10 mouse cellular contexts compared by ENCODE assay signal in genomic region chr2:116059661-116060060, GRCm38 (mm10). TPM values are rescaled to one million over a fixed set of nuclear protein-coding genes. Genes with fewer than 3 reads are reported as not detected.
A peak's percentile ranks its signal among the peaks of the same experiment; 100 is the strongest.
DNase-seq lines count a peak whose midpoint lies in the region; ATAC-seq and TF ChIP-seq lines count a peak whose summit lies in the region.
"Had no signal": no experiment of that assay in that cellular context is flagged by ENCODE, and none has a peak within 500 bp of the region (broad histone marks: within the 10 kb centered on the region; RNA-seq: fewer than 3 reads in every experiment).

No protein-coding gene starts in this region.

- H3K4me3 ChIP-seq in heart, postnatal 0 days (ENCODE audit: low read depth, low read length) = peak overlapping the region; percentile 85; the same call in 1 of the 2 replicates
- peak overlapping the region; percentile 89 for H3K4me3 ChIP-seq in embryonic facial prominence, embryonic 10.5 days
- peak overlapping the region; percentile 68 for H3K4me3 ChIP-seq in hindbrain, embryonic 15.5 days
- H3K4me3 ChIP-seq in neural tube, embryonic 12.5 days = peak overlapping the region; percentile 82; the same call in 1 of the 2 replicates

- no peaks in the 10 kb centered on the region for H3K27me3 ChIP-seq in heart, postnatal 0 days (ENCODE audit: control insufficient read depth, insufficient read depth, low read length)
- peaks cover 36% of the 10 kb centered on the region for H3K27me3 ChIP-seq in embryonic facial prominence, embryonic 10.5 days (replicated peaks; ENCODE audit: low read depth, poor library complexity, severe bottlenecking)
- H3K27me3 ChIP-seq in hindbrain, embryonic 15.5 days = no peaks in the 10 kb centered on the region
- no peaks in the 10 kb centered on the region for H3K27me3 ChIP-seq in neural tube, embryonic 12.5 days (replicated peaks)
- H3K27me3 ChIP-seq: CH12.LX had no signal

- no peaks in the 10 kb centered on the region for H3K9me3 ChIP-seq in heart, postnatal 0 days (replicated peaks; ENCODE audit: control insufficient read depth, low read length)
- no peaks in the 10 kb centered on the region for H3K9me3 ChIP-seq in embryonic facial prominence, embryonic 10.5 days
- no peaks in the 10 kb centered on the region for H3K9me3 ChIP-seq in hindbrain, embryonic 15.5 days
- no peaks in the 10 kb centered on the region for H3K9me3 ChIP-seq in neural tube, embryonic 12.5 days

- ATAC-seq in heart, postnatal 0 days (ENCODE audit: insufficient read depth, low read depth) = no peak
- no peak for ATAC-seq in hindbrain, embryonic 15.5 days (ENCODE audit: low FRiP score, low read depth)
- no peak for ATAC-seq in neural tube, embryonic 12.5 days (ENCODE audit: low FRiP score, low read depth)

- TF ChIP-seq EP300 in heart, postnatal 0 days (IDR thresholded peaks at IDR 0.05; ENCODE audit: low read depth) = no peak

- DNase-seq in heart, postnatal 0 days (ENCODE audit: low spot score) = no peak
- DNase-seq in heart, postnatal 25 days (ENCODE audit: low spot score) = no peak
- DNase-seq in embryonic facial prominence, embryonic 10.5 days (ENCODE audit: low spot score) = no peak
- no peak for DNase-seq in urinary bladder, postnatal 10 days (ENCODE audit: low spot score)
- DNase-seq in cerebellum, adult 9-10 months = no peak
- no peak for DNase-seq in frontal cortex, postnatal 25 days (ENCODE audit: low spot score in 2 of 2)
- DNase-seq: lung, adult 2 months had no signal

- H3K4me1 ChIP-seq in heart, postnatal 0 days (ENCODE audit: control insufficient read depth, insufficient read depth) = peaks cover 19% of the 10 kb centered on the region
- H3K4me1 ChIP-seq in embryonic facial prominence, embryonic 10.5 days = peaks cover 66% of the 10 kb centered on the region
- peaks cover 31% of the 10 kb centered on the region for H3K4me1 ChIP-seq in hindbrain, embryonic 15.5 days (replicated peaks)
- peaks cover 58% of the 10 kb centered on the region for H3K4me1 ChIP-seq in neural tube, embryonic 12.5 days

- H3K4me2 ChIP-seq in heart, postnatal 0 days (ENCODE audit: low read depth, low read length) = peak overlapping the region; percentile 86; the same call in 1 of the 2 replicates
- H3K4me2 ChIP-seq in hindbrain, embryonic 15.5 days = peak overlapping the region; percentile 73
- peak overlapping the region; percentile 87 for H3K4me2 ChIP-seq in neural tube, embryonic 12.5 days (replicated peaks)

- intact Hi-C loops in heart, postnatal 25 days (cut with DNase I) = loop anchor here (10.0 kb wide), 1 partner anchor 475 kb away; the partner anchor contains the start of gene BC052040

- no peak overlapping the region for H3K27ac ChIP-seq in heart, postnatal 0 days (ENCODE audit: low read depth)
- peak overlapping the region; percentile 95 for H3K27ac ChIP-seq in embryonic facial prominence, embryonic 10.5 days (replicated peaks)
- H3K27ac ChIP-seq in hindbrain, embryonic 15.5 days (replicated peaks) = peak overlapping the region; percentile 97
- no peak overlapping the region for H3K27ac ChIP-seq in neural tube, embryonic 12.5 days

- H3K36me3 ChIP-seq in heart, postnatal 0 days (replicated peaks; ENCODE audit: control insufficient read depth, insufficient read depth, low read length) = peaks cover 16% of the 10 kb centered on the region
- H3K36me3 ChIP-seq in embryonic facial prominence, embryonic 10.5 days (replicated peaks) = peaks cover 53% of the 10 kb centered on the region
- H3K36me3 ChIP-seq in hindbrain, embryonic 15.5 days = no peaks in the 10 kb centered on the region
- peaks cover 24% of the 10 kb centered on the region for H3K36me3 ChIP-seq in neural tube, embryonic 12.5 days

- no peak for TF ChIP-seq CTCF in heart, postnatal 0 days (IDR thresholded peaks at IDR 0.05; ENCODE audit: low read depth)

- 86% methylated on average over 1 of the region's 1 CpGs for WGBS in heart, postnatal 0 days
- WGBS in embryonic facial prominence, embryonic 10.5 days = 65% methylated on average over 1 of the region's 1 CpGs
- WGBS in hindbrain, embryonic 15.5 days = 35% methylated on average over 1 of the region's 1 CpGs
- WGBS in neural tube, embryonic 12.5 days = 12% methylated on average over 1 of the region's 1 CpGs

- peak overlapping the region; percentile 98; the same call in 1 of the 2 replicates for H3K9ac ChIP-seq in heart, postnatal 0 days (replicated peaks; ENCODE audit: low read depth, low read length)
- H3K9ac ChIP-seq in hindbrain, embryonic 15.5 days = peak overlapping the region; percentile 92
- H3K9ac ChIP-seq in neural tube, embryonic 12.5 days = peak overlapping the region; percentile 97

RNA-seq across cellular contexts. Expression of gene Meis2, which starts 6.0 kb away (rescaled TPM):
- total RNA-seq in heart, postnatal 0 days (2014; rRNA removed; ENCODE audit: low replicate concordance) = 30.5 and 42.2 TPM in 2 replicates
- polyA plus RNA-seq in heart, postnatal 0 days (2015; fragmentation: Nextera tagmentation; extraction: Ambion mirVana) = 15.4 and 15.7 TPM in 2 replicates
- 10 to 100 TPM; 22.3 to 23.0 TPM for total RNA-seq in heart, postnatal 25 days (2021)
- 67.0 and 71.9 TPM in 2 replicates for polyA plus RNA-seq in embryonic facial prominence, embryonic 10.5 days (2016; fragmentation: Nextera tagmentation; extraction: Ambion mirVana)
- polyA plus RNA-seq in hindbrain, embryonic 15.5 days (2015; fragmentation: Nextera tagmentation; extraction: Ambion mirVana) = 139 and 140 TPM in 2 replicates
- 108 and 120 TPM in 2 replicates for polyA plus RNA-seq in neural tube, embryonic 12.5 days (2016; fragmentation: Nextera tagmentation; extraction: Ambion mirVana)
- total RNA-seq: CH12.LX had no signal

Comparison
In these comparisons a context has a peak if more than half of its experiments do, and no peak if none do; other contexts are left out.
1. H3K27ac ChIP-seq: peak in embryonic facial prominence, embryonic 10.5 days (single experiment) and hindbrain, embryonic 15.5 days (single experiment); none in heart, postnatal 0 days (single experiment) and neural tube, embryonic 12.5 days (single experiment).
2. Peak in every context shown above with its lines, with median percentiles within 50 percentile points of each other: H3K4me2 ChIP-seq, H3K4me3 ChIP-seq and H3K9ac ChIP-seq.